Mouse (Mus musculus) heart, adult 2 months (tissue): Measurements from ENCODE around the gene Coq8a.

Source experiments
- CTCF ChIP-seq: fragments of 200-600 bp; IDR thresholded peaks from 2 replicates; pipeline ENCODE4 v1.8.1; 2022; ENCODE audit warnings: antibody characterized with exemption, mild to moderate bottlenecking, moderate library complexity
- EP300 ChIP-seq: fragments of 200-500 bp; IDR thresholded peaks from 2 replicates; pipeline ENCODE4 v1.6.1; 2011; ENCODE audit warnings: low read depth, low read length, control low read depth; ENCODE audit not compliant: insufficient read depth
- POLR2A ChIP-seq: fragments of 200-500 bp; IDR thresholded peaks from 2 replicates; pipeline ENCODE4 v1.6.1; 2011; ENCODE audit warnings: mild to moderate bottlenecking, low read depth, low read length, control low read depth; ENCODE audit not compliant: insufficient read depth

DNA sequence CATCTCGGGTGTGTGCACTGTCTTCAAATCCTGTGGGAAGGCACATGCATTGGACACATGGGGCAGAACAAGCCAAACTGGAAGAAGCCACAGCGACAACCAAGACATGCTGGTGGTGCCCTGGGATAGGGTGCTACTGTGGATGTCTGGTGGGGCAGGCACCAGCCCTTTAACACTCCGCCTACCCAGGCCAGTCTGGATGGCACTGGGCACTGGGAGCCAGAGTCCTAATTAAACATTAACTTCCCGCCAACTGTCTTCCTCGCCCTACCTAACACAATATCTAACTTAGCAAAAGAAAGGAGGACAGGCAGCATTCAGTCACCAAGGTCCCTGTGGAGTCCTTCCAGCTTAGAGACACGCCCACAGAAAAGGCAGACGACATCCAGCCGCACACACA, 23.8 kb downstream of the Coq8a start:
- TF ChIP-seq POLR2A = no peak
- no peak for TF ChIP-seq CTCF
- no peak for TF ChIP-seq EP300
